Mouse (Mus musculus): ENCODE results near the gene Rnasel. TPM values are rescaled to one million over a fixed set of nuclear protein-coding genes. Genes with fewer than 3 reads are reported as not detected.
A peak's percentile ranks its signal among the peaks of the same experiment; 100 is the strongest.
"Not testable (repeated sequence)": the region's sequence is repeated elsewhere in the genome, so short reads cannot be mapped to it uniquely, and the experiment has no call there.

Gene Rnasel
- polyA plus RNA-seq, 2 experiments from 2014 or later, result 38.6 to 49.7 TPM

DNA sequence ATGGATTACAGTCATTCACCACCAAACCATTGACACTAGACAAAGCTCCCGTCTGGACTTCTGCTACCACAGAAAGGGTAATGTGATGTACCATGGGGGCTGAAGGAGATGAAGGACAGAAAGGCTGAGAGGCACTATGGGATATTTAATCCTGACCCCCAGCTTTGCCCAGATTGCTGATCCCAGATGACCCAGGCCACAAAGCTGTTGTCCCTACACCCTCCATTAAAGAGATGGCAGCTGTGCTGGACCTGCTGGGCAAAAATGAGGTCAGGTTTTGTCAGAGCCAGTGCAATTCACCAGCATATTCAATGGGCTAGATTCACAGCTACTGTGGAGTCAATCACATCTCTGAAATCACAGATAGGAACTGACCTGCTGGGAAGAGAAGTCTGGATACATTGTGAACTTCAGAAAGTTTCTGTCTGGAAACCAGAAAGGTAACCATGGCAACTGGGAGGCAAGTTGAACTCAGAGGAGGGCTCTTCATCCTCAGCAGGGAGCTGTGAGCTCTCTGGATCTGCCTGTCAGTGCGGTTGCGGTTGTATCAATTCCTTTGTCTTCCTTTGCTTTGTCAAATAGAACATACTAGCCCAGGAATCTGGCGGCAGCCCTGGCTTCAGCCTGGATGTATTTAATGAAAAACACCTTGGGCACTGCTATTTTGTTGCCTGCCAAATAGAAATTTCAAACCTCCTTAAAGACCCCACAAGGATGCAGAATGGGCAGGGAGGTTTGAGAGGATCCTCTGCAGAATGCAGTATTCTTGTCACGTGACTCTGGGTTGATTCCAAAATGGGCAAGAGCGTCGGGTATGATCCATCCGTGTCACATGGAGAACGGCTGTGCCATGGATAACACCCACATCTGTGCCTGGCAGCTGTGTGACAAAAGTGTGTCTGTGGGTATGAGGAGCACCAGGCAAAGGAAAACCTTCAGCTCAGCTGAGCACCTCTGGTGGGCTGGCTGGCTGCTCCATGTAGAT, 11.8 kb upstream of the Rnasel start:
- ATAC-seq, result no peak

DNA sequence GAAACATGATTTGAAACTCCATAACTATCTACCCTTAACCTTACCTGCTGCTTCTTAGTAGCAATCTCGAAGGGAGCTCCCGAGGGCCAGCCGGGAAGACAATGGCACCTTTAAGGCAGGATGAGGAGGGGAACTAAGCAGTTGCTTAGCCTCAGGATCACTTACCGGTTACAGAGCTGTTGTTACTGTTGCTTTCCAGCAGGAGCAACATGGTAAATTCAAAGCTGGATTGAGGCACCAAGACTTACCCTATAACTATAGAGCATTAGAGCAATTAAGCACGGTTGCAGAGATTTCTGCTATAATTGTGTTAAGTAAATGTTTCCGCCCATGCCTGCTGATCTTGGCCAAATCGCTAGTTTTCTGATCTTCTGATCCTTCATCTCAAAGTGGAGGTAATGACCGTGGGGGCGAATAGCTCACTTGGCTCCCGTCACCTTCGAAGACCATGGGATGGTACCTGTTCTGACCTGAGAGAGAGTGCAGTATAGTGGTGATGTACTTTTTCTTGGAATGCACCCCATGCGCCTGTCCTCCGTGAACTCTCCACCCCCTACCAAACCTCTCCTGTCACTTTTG, 9.7 kb upstream of the Rnasel start:
- peak; percentile 12 for ATAC-seq

DNA sequence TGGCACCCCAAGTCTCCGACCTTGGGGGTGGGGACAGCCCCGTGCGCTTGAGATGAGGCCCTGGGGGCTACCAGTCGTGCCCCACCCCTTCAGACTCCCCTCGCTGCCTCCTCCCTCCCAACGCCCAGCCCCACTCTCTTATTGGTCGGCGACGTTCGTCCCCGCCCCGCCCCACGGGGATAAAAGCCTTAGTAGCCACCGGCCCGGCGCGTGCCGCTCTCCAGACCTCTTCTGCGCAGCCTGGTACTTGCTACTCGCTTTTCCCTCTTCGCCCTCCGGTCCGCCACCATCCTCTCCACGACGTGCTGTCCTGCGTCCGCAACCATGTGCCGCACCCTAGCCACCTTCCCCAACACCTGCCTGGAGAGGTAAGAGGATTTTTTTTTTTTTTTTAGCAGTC, 9.1 kb upstream of the Rnasel start, which contains the start of gene Rgs16:
Gene Rgs16, plus strand, starts transcription at position 205 of the 400 bp plus-strand sequence.
- peak; percentile 91 for ATAC-seq

DNA sequence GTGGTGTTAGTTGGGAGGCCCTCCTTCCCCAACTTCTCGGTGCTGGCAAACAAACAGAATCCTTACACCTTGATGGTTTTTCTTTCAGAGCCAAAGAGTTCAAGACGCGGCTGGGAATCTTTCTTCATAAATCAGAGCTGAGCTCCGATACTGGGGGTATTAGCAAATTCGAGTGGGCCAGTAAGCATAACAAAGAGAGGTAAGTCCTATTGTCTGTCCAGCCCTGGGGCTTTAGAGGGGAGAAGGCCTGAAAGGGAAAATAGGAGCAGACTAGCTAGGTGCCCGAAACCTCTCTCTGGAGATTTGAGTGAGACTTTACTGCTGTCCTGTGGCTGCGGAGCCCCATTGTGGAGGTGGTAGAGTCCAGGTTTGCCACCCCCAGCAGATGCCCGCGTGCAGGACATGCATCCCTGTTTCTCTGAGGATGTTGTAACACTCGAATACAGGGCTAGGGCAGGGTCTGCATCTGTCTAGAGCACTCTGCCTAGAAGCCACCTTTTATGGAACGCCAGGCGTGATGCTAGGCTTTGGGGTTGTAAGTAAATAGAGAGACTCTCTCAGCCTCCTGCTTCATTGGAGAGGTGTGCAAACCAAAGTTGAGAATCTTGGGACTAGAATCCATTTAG, 8.3 kb upstream of the Rnasel start:
- no peak for ATAC-seq

DNA sequence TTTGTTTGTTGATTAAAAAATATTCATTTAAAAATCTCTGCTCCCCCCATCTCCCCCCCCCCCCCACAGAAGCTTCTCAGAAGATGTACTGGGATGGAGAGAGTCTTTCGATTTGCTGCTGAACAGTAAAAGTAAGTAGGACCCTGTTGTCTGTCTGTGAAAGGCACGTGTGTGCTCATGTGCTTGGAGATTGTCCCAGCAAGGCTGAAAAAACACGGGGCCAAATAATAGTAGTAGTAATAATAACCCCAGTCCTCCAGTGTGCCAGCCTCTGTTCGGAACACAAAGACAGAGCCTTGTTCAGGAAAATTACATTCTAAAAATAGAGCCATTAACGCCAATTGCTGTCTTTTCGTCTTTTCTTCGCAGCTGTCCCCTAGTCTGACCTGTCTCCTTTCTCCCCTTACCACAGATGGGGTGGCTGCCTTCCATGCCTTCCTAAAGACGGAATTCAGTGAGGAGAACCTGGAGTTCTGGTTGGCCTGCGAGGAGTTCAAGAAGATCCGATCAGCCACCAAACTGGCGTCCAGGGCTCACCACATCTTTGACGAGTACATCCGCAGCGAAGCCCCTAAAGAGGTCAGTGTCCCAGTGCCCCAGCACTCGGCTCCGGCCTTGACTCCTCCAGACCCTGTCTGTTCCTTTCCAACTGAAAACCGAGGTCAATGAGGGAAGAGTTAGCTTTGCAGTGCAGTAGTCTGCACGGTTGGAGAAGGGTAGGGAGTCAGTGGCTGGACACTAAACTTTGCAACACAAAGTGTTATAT, 7.5 kb upstream of the Rnasel start:
- no peak for ATAC-seq

DNA sequence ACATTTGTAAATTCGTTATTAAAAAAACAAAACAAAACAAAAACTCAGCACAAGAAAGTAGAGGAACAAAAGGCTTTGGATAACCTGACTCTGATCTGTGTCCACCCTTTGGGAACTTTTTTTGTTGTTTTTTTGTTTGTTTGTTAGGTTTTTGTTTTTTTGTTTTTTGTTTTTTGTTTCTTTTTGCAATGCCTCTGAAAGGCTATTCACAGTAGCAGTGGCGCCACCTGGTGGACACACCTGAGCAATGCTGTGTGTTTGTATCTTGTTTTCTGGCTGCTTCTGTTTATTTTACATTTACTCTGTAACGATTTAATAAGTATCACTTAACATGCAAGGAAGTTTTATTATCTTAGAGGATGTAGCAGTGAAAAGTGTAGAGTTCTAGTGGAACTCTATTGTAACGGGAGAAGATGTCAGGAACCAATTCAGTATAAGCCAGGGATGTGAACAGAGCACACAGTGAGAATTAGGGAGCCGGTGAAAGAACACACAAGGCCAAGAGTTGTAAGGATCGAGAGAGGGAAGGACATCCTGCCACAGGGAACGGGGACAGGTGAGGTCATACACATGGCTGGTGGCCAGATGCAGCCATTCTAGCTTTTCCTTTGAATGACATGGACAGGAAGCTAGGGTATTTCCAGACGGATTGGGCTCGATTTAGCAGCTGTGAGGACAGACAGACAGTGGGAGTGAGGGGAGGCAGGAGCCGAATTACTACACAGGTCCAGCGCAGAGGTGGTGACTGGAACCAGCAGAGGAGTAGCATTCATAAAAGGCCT, 6.7 kb upstream of the Rnasel start:
- no peak for ATAC-seq

DNA sequence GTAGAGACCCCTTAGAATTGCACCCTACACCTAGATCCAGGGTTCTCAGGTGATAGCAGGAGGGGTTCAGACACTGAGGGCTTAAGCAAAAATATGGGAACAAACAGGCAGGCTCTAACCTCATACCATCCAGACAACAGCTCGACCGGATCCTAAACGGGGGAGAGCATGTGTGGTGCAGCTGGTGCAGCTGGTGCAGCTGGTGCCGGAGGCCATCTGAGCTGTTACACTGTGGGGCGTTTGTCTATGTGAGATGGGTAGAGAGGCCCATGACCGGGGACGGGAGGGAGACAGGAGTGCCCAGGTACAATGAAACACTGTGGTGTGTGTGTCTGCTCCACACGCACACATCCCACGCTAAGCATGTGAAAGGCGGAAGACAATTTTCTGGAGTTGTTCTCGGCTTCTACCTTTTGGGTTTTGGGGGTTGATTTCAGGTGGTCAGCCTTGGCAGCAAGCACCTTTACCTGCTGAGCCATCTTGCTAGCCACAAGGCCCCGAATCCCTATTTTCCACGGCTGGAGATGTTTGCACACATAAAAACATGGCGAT, 3.0 kb upstream of the Rnasel start:
- no peak for ATAC-seq

DNA sequence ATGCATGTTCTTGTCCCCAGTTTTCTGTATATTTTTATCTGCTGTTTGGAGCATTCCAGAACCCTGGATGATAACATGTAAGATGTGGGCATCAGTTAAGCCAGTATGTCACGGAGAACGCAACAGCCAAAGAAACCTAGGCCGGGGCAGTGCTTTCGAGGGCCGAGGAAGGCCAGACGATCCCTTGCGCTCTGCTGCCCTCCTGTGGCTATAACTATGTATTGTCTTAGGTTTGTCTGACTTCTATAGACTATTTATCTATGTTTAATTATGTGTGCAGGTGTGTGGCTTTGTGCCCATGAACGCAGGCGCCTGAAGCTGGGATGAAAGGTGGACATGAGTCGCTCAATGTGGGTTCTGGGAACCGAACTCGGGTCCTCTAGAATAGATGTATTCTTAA, 2.5 kb upstream of the Rnasel start:
- ATAC-seq, result peak; percentile 16

DNA sequence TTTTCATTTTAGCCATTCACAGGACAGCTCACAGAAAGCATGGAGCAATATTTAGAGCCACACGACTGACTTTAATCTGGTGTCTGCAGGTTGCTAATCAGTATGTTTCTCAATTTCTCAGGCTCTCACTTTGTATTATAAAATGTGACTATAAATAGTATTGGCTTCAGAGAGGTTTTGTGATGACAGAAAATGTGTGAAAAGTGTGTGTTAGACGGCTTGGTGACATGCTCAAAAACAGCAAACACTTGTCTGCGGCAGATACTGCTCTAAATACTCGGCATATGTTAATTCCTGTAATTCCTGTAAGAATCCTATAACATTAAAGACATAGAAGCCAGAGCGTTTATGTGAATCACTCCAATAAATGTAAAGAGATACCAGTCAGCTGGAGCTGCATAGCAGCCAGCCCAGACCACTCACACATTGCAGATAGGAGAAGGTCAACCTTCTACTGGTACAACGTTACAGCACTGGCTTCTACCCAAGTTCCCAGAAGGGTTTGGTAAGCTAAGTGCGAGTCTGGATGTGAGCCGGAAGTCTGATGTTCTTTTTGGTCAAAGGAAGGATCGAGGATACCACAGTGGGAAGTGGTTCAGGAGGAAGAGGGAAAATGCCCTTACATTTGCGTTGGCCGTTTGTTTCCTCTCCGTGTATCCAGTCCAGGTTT, 1.2 kb upstream of the Rnasel start:
- ATAC-seq, result no peak

DNA sequence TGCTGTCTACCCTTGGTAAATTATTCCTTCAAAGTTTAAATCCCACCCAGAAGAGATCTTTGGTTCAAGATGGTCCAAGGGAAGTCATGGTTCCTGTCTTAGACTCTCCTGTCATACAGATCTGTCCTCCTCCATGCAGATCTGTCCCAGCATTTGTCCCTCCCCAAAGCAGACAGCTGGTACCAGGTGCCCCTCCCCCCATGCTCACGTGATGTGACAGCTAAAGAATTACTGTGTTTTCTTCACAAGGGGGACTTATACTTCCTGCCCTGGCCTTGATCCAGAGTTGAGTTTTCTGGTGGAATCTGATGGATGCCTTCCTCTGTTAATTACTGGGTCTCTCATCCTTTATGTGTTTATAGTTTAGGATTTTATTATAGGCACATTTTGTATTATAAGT, 677 bp upstream of the Rnasel start:
- peak; percentile 16 for ATAC-seq

DNA sequence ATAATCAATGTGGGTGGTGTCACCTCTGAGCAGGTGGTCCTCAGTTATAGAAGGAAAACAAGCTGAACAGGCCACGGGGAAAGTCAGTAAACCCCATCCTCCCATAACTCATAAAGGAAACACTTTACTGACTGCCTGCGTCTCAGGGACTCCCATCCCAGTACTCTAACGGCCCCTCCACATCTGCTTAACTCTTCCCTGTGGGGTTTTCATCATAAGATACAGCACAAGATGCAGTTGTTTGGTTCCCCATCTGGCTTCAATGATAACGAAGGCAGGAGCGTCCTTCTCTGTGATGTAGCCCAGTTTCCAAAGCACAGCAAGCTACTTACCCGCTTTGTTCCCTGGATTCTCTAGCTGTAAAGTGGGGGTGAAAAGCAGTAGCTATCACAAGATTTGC, 828 bp downstream of the Rnasel start:
- ATAC-seq, result no peak

DNA sequence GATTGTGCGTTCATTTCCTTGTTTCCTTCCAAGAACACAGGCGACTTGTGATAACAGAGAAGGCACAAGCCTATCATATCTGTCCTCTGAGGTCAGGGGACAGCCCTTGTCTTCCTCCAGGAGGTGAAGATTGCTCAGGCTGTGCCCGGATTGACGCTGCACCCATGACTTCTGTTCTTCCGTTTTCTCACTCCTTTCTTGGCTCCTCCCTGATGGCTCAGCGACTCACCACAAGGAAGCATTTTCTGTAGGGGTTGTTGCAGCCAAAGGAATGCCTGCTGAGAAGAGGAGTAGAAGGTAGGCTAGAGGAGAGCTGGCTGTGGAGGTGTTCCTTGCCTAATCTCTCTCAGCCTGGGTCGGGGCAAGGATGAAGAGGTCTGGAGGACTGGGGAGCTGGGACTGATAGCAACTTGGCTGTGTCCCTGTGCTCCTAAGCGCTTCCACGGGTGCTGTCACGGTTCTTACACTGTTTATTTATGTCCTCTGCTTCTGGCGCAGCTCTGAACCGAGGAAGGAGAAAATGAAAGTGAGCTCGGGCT, 2.6 kb downstream of the Rnasel start:
- ATAC-seq, result peak; percentile 62

DNA sequence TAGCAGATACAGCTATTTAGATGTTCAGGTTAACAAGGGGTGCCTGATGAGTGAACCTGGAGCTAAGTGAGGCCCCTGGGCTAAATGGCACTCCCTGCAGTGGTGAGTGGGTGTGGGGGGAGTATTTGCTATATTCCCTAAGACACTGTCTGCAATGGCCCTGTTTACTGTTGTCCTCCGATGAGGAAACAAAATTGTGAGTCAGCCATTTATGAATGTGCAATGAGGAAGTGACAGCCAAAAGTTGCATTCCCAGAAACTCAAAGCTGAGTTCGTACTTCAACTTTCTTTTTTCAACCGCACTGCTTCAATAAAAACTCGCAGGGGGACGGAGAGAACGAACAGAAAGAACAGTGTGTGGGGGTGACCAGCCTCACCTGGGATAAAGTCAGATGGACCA, 3.3 kb downstream of the Rnasel start:
- ATAC-seq, result no peak

DNA sequence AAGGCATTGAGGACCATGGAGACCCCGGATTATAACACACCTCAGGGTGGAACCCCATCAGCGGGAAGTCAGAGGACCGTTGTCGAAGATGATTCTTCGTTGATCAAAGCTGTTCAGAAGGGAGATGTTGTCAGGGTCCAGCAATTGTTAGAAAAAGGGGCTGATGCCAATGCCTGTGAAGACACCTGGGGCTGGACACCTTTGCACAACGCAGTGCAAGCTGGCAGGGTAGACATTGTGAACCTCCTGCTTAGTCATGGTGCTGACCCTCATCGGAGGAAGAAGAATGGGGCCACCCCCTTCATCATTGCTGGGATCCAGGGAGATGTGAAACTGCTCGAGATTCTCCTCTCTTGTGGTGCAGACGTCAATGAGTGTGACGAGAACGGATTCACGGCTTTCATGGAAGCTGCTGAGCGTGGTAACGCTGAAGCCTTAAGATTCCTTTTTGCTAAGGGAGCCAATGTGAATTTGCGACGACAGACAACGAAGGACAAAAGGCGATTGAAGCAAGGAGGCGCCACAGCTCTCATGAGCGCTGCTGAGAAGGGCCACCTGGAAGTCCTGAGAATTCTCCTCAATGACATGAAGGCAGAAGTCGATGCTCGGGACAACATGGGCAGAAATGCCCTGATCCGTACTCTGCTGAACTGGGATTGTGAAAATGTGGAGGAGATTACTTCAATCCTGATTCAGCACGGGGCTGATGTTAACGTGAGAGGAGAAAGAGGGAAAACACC, 4.7 kb downstream of the Rnasel start:
- no peak for ATAC-seq

DNA sequence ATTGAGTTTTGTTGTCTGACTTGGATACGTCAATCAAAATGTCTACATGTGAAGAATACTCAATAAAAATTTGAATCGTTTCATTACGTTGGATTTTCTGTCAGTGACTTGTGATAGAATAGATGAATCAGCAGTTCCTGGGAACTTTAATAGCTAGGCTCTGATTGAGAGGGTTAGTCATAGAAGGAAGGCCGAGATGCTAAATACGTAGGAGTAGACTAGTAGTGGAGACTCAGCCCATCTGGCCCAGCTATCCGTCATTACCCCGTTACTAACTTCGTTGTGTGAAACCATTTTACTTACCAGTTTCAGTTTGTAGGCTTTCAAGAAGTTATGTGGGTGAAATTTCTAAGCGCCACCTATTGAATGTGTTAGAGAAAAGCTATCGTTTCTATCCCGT, 14.9 kb downstream of the Rnasel start:
- ATAC-seq, result no peak

DNA sequence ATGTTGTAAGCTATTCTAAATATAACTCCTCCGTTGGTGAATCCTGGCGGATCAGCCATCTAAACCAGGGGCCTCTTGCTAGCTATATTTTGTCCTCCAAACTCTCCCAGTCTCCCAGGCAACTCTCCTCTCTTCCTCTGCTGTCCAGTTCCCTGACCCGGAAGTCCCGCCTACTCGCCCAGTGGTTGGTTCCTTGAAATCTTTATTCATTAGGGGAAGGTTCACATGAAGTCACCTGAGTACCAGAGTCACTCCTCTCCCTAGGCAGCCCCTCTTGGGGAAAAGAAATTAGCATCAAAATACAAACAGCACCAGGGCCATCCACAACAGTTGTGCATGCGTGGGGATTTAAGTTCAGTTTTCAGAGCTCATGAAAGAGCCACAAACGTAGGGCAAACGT, 17.1 kb downstream of the Rnasel start:
- ATAC-seq, result no peak

DNA sequence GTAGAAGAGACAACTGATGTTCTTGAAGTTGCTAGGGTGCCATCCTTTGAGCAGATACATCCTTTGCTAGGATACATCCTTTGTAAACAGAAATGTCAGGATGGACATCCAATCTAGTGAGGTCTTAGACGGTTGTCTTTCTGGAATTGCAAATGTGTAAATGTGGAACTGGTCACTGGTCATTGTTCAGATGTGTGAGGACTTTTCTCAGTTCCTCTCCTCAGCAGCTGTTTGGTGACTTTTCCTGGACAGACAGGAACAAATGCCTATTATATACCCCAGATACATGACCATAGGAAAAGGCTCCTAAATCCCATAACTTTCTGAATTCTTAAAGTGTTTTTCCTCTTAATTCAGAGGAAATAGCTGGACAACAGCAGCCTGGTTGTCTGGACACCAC, 18.1 kb downstream of the Rnasel start:
- ATAC-seq, result no peak

DNA sequence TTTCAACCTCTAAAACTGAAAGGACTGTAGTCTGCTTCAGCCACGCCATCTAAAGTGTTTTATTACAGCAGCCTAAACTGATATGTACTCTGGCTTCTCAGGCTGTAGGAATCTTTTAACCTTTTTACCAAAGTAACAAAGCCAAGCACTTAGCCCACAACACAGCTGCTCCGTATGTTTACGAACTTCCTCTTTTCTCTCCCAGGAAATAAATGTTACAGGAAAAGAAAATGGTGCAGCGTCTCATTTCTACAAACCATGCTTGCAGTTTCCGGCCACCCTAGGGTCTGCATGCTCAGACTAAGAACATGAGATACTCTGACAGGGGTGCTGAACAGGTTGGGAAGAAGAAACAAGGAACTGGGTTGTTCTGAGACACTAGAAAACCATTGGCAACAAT, 19.2 kb downstream of the Rnasel start:
- ATAC-seq, result no peak

DNA sequence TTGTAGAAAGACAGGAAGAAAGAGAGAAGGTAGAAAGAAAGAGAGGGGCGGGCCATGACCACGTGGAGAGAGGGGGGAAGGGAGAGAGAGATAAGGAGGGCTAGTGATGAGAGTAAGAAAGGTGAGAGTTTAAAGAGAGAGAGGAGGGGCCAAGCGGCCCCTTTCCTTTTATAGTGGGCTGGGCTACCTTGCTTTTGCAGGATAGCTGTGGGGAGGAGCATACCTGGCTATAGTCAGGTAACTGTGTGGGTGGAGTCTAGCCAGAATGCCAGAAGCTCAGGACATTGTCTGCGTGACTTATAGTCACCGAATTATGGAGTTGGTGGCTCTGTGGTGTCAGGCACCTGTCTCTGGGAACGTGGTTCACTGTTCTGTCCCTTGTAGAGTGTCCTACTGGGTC, 20.3 kb downstream of the Rnasel start:
- ATAC-seq, result not testable (repeated sequence)

Measured in activated CD4-positive, CD25-positive, alpha-beta regulatory T cell, adult 4 months (primary cell).